22 mouse cellular contexts compared by ENCODE assay signal in genomic region chr8:92815661-92816060, GRCm38 (mm10). TPM values are rescaled to one million over a fixed set of nuclear protein-coding genes. Genes with fewer than 3 reads are reported as not detected.
DNase-seq lines count a peak whose midpoint lies in the region; ATAC-seq and TF ChIP-seq lines count a peak whose summit lies in the region.
"Had no signal": no experiment of that assay in that cellular context is flagged by ENCODE, and none has a peak within 500 bp of the region (broad histone marks: within the 10 kb centered on the region; RNA-seq: fewer than 3 reads in every experiment).

No protein-coding gene starts in this region.

- no peak overlapping the region for H3K4me2 ChIP-seq in hindbrain, postnatal 0 days (ENCODE audit: low read depth, low read length)
- no peak overlapping the region for H3K4me2 ChIP-seq in hindbrain, embryonic 12.5 days (replicated peaks)
- H3K4me2 ChIP-seq in midbrain, embryonic 15.5 days: no peak overlapping the region
- H3K4me2 ChIP-seq: embryonic facial prominence, embryonic 13.5 days; embryonic facial prominence, embryonic 15.5 days; forebrain, embryonic 12.5 days had no signal

- TF ChIP-seq POLR2A in cerebellum, adult 2 months (IDR thresholded peaks at IDR 0.05; ENCODE audit: borderline replicate concordance, insufficient read depth, low read length): no peak

- H3K36me3 ChIP-seq in hindbrain, postnatal 0 days (ENCODE audit: insufficient read depth, low read length): no peaks in the 10 kb centered on the region
- no peaks in the 10 kb centered on the region for H3K36me3 ChIP-seq in hindbrain, embryonic 12.5 days
- no peaks in the 10 kb centered on the region for H3K36me3 ChIP-seq in midbrain, embryonic 10.5 days
- no peaks in the 10 kb centered on the region for H3K36me3 ChIP-seq in midbrain, embryonic 15.5 days (replicated peaks)
- H3K36me3 ChIP-seq: embryonic facial prominence, embryonic 13.5 days; embryonic facial prominence, embryonic 15.5 days; forebrain, embryonic 10.5 days; forebrain, embryonic 12.5 days had no signal

- WGBS in cerebellum, adult 2 months: 10% methylated on average over 5 of the region's 5 CpGs
- WGBS in hindbrain, postnatal 0 days: 41% methylated on average over 5 of the region's 5 CpGs
- 86% methylated on average over 5 of the region's 5 CpGs for WGBS in hindbrain, embryonic 12.5 days
- 87% methylated on average over 5 of the region's 5 CpGs for WGBS in midbrain, embryonic 10.5 days
- 81% methylated on average over 5 of the region's 5 CpGs for WGBS in midbrain, embryonic 15.5 days

- no peaks in the 10 kb centered on the region for H3K9me3 ChIP-seq in hindbrain, postnatal 0 days (ENCODE audit: low read length)
- no peaks in the 10 kb centered on the region for H3K9me3 ChIP-seq in hindbrain, embryonic 12.5 days (replicated peaks)
- no peaks in the 10 kb centered on the region for H3K9me3 ChIP-seq in midbrain, embryonic 10.5 days (replicated peaks)
- H3K9me3 ChIP-seq in midbrain, embryonic 15.5 days: no peaks in the 10 kb centered on the region
- H3K9me3 ChIP-seq: embryonic facial prominence, embryonic 13.5 days; embryonic facial prominence, embryonic 15.5 days; forebrain, embryonic 10.5 days; forebrain, embryonic 12.5 days had no signal

- no peak overlapping the region for H3K9ac ChIP-seq in hindbrain, postnatal 0 days (replicated peaks; ENCODE audit: low read length)
- no peak overlapping the region for H3K9ac ChIP-seq in hindbrain, embryonic 12.5 days
- H3K9ac ChIP-seq in midbrain, embryonic 15.5 days: no peak overlapping the region
- H3K9ac ChIP-seq: embryonic facial prominence, embryonic 13.5 days; embryonic facial prominence, embryonic 15.5 days; forebrain, embryonic 12.5 days had no signal

- no peak overlapping the region for H3K4me3 ChIP-seq in cerebellum, adult 2 months (replicated peaks; ENCODE audit: insufficient read depth, low read depth, low read length)
- H3K4me3 ChIP-seq in hindbrain, postnatal 0 days (ENCODE audit: low read length): no peak overlapping the region
- no peak overlapping the region for H3K4me3 ChIP-seq in hindbrain, embryonic 12.5 days
- H3K4me3 ChIP-seq in midbrain, embryonic 10.5 days: no peak overlapping the region
- H3K4me3 ChIP-seq in midbrain, embryonic 15.5 days: no peak overlapping the region
- H3K4me3 ChIP-seq: embryonic facial prominence, embryonic 13.5 days; embryonic facial prominence, embryonic 15.5 days; erythroblast, embryonic 14.5 days; forebrain, embryonic 10.5 days; forebrain, embryonic 12.5 days had no signal

- ATAC-seq in hindbrain, postnatal 0 days: no peak
- ATAC-seq in hindbrain, embryonic 12.5 days (ENCODE audit: low FRiP score): no peak
- no peak for ATAC-seq in midbrain, embryonic 15.5 days (replicated peaks)
- ATAC-seq: forebrain, embryonic 14.5 days; forebrain, embryonic 16.5 days had no signal

- no peaks in the 10 kb centered on the region for H3K27me3 ChIP-seq in cerebellum, adult 2 months (ENCODE audit: control insufficient read depth, insufficient read depth, low read length)
- H3K27me3 ChIP-seq in hindbrain, postnatal 0 days (ENCODE audit: insufficient read depth, low read length): no peaks in the 10 kb centered on the region
- no peaks in the 10 kb centered on the region for H3K27me3 ChIP-seq in hindbrain, embryonic 12.5 days
- peaks cover 5% of the 10 kb centered on the region; the same call in 1 of the 2 replicates for H3K27me3 ChIP-seq in midbrain, embryonic 10.5 days (ENCODE audit: low read depth, poor library complexity, severe bottlenecking)
- H3K27me3 ChIP-seq in midbrain, embryonic 15.5 days (replicated peaks): no peaks in the 10 kb centered on the region

- peaks cover 2% of the 10 kb centered on the region; the same call in 1 of the 2 replicates for H3K4me1 ChIP-seq in cerebellum, adult 2 months (ENCODE audit: control insufficient read depth, insufficient read depth, low read length)
- no peaks in the 10 kb centered on the region for H3K4me1 ChIP-seq in hindbrain, postnatal 0 days (ENCODE audit: insufficient read depth, low read length)
- no peaks in the 10 kb centered on the region for H3K4me1 ChIP-seq in hindbrain, embryonic 12.5 days
- H3K4me1 ChIP-seq in midbrain, embryonic 10.5 days: peaks cover 4% of the 10 kb centered on the region; the same call in 1 of the 2 replicates
- H3K4me1 ChIP-seq in midbrain, embryonic 15.5 days: no peaks in the 10 kb centered on the region
- H3K4me1 ChIP-seq: embryonic facial prominence, embryonic 13.5 days; embryonic facial prominence, embryonic 15.5 days; forebrain, embryonic 10.5 days; forebrain, embryonic 12.5 days had no signal

- TF ChIP-seq CTCF in cerebellum, adult 2 months (IDR thresholded peaks at IDR 0.05; ENCODE audit: borderline replicate concordance, insufficient read depth, low read depth, low read length): no peak
- TF ChIP-seq CTCF in hindbrain, postnatal 0 days (IDR thresholded peaks at IDR 0.05; ENCODE audit: low read depth): no peak

- H3K27ac ChIP-seq in cerebellum, adult 2 months (ENCODE audit: insufficient read depth, low read length): no peak overlapping the region
- no peak overlapping the region for H3K27ac ChIP-seq in hindbrain, postnatal 0 days
- no peak overlapping the region for H3K27ac ChIP-seq in hindbrain, embryonic 12.5 days
- 0 out of 2 replicates have a peak overlapping the region, but pooled peaks have one; percentile 28 for H3K27ac ChIP-seq in midbrain, embryonic 10.5 days (replicated peaks)
- no peak overlapping the region for H3K27ac ChIP-seq in midbrain, embryonic 15.5 days
- H3K27ac ChIP-seq: embryonic facial prominence, embryonic 13.5 days; embryonic facial prominence, embryonic 15.5 days; forebrain, embryonic 10.5 days; forebrain, embryonic 12.5 days had no signal

- DNase-seq in cerebellum, postnatal 14 days: peak; percentile 30 to 33
- no peak for DNase-seq in cerebellum, adult 2 months
- peak; percentile 20 for DNase-seq in hindbrain, postnatal 0 days (ENCODE audit: low spot score)
- no peak for DNase-seq in midbrain, embryonic 10.5 days (ENCODE audit: low spot score)
- DNase-seq: adrenal gland, adult 2 months; adrenal gland, postnatal 10 days; adrenal gland, postnatal 25 days; cerebellum, adult 11 months; cerebellum, adult 8-10 months; cerebellum, adult 9-11 months; cerebellum, postnatal 36 days; embryo, embryonic 11 days had no signal

RNA-seq across cellular contexts. Expression of gene Mmp2, which starts 11.4 kb away (rescaled TPM):
- 2.8 TPM in 2 replicates for polyA plus RNA-seq in cerebellum, adult 2 months (2012; rRNA removed)
- 12.7 and 16.9 TPM in 2 replicates for total RNA-seq in hindbrain, postnatal 0 days (2014; rRNA removed)
- 13.0 and 16.1 TPM in 2 replicates for polyA plus RNA-seq in hindbrain, postnatal 0 days (2015; fragmentation: Nextera tagmentation; extraction: Ambion mirVana)
- 107 and 111 TPM in 2 replicates for polyA plus RNA-seq in hindbrain, embryonic 12.5 days (2016; fragmentation: Nextera tagmentation; extraction: Ambion mirVana)
- 46.9 and 49.2 TPM in 2 replicates for polyA plus RNA-seq in midbrain, embryonic 10.5 days (2016; fragmentation: Nextera tagmentation; extraction: Ambion mirVana)
- polyA plus RNA-seq in midbrain, embryonic 15.5 days (2015; fragmentation: Nextera tagmentation; extraction: Ambion mirVana): 22.3 and 22.7 TPM in 2 replicates
- total RNA-seq: MEL had no signal
- polyA plus RNA-seq: erythroblast, embryonic 14.5 days had no signal

RNA-seq across cellular contexts. Expression of gene Lpcat2, which starts 39.5 kb away (rescaled TPM):
- 8.4 and 10.6 TPM in 2 replicates for polyA plus RNA-seq in cerebellum, adult 2 months (2012; rRNA removed)
- 6.2 and 10.9 TPM in 2 replicates for total RNA-seq in hindbrain, postnatal 0 days (2014; rRNA removed)
- polyA plus RNA-seq in hindbrain, postnatal 0 days (2015; fragmentation: Nextera tagmentation; extraction: Ambion mirVana): 12.7 and 12.8 TPM in 2 replicates
- 6.6 and 9.2 TPM in 2 replicates for polyA plus RNA-seq in hindbrain, embryonic 12.5 days (2016; fragmentation: Nextera tagmentation; extraction: Ambion mirVana)
- polyA plus RNA-seq in midbrain, embryonic 10.5 days (2016; fragmentation: Nextera tagmentation; extraction: Ambion mirVana): 3.0 and 3.9 TPM in 2 replicates
- polyA plus RNA-seq in midbrain, embryonic 15.5 days (2015; fragmentation: Nextera tagmentation; extraction: Ambion mirVana): 7.3 and 8.9 TPM in 2 replicates

Comparison
In these comparisons a context has a peak if more than half of its experiments do, and no peak if none do; other contexts are left out.
1. DNase-seq: peak in cerebellum, postnatal 14 days (2 of 2) and hindbrain, postnatal 0 days (single experiment); none in cerebellum, adult 2 months (0 of 2) and midbrain, embryonic 10.5 days (single experiment).